Mouse (Mus musculus): Measurements from ENCODE around the gene Slc37a2.
A peak's percentile ranks its signal among the peaks of the same experiment; 100 is the strongest.

Slc37a2 gene

GRCm38 (mm10) chr9:37214327-37215060 lies 41.0 kb downstream of the Slc37a2 start:
- no peak for DNase-seq

- no peak for DNase-seq
Measured at GRCm38 (mm10) chr9:37213060-37213738, 42.3 kb downstream of the Slc37a2 start.

GRCm38 (mm10) chr9:37207929-37208411 lies 47.6 kb downstream of the Slc37a2 start, which contains the start of gene Tmem218:
Gene Tmem218, plus strand, starts transcription at chr9:37208223.
- peak; percentile 89 for DNase-seq

GRCm38 (mm10) chr9:37203884-37204283 lies 51.7 kb downstream of the Slc37a2 start:
- DNase-seq = no peak

GRCm38 (mm10) chr9:37200414-37200813 lies 55.1 kb downstream of the Slc37a2 start:
- peak; percentile 34 for DNase-seq

- no peak for DNase-seq
Measured at GRCm38 (mm10) chr9:37197067-37197466, 58.5 kb downstream of the Slc37a2 start.

- no peak for DNase-seq
Measured at GRCm38 (mm10) chr9:37188024-37188423, 67.5 kb downstream of the Slc37a2 start.

GRCm38 (mm10) chr9:37187407-37187806 lies 68.1 kb downstream of the Slc37a2 start:
- no peak for DNase-seq

GRCm38 (mm10) chr9:37183176-37183575 lies 72.4 kb downstream of the Slc37a2 start:
- DNase-seq = no peak

GRCm38 (mm10) chr9:37181596-37181995 lies 73.9 kb downstream of the Slc37a2 start:
- no peak for DNase-seq

GRCm38 (mm10) chr9:37179596-37179995 lies 75.9 kb downstream of the Slc37a2 start:
- no peak for DNase-seq

- DNase-seq = no peak
Measured at GRCm38 (mm10) chr9:37178911-37179310, 76.6 kb downstream of the Slc37a2 start.

Measured in lung, postnatal 14 days (tissue).